Mouse (Mus musculus) right cerebral cortex, postnatal 25 days (tissue): Measurements from ENCODE around the gene B3gnt9.
"Not testable (repeated sequence)": the region's sequence is repeated elsewhere in the genome, so short reads cannot be mapped to it uniquely, and the experiment has no call there.

Experiments
- DNase-seq: peaks from one replicate; pipeline ENCODE4 v3.0.0; 2022

B3gnt9 gene

GRCm38 (mm10) chr8:105257318-105258114 lies 2.6 kb upstream of the B3gnt9 start:
- no peak for DNase-seq

- DNase-seq, result peak; percentile 89
These were observed 594 bp downstream of the B3gnt9 start for GRCm38 (mm10) chr8:105254152-105254965.

- no peak for DNase-seq
These were observed 1.2 kb downstream of the B3gnt9 start for GRCm38 (mm10) chr8:105253766-105254151.

GRCm38 (mm10) chr8:105252680-105253537 lies 2.0 kb downstream of the B3gnt9 start:
- DNase-seq, result no peak

GRCm38 (mm10) chr8:105251954-105252353 lies 3.0 kb downstream of the B3gnt9 start:
- no peak for DNase-seq

- DNase-seq, result no peak
These were observed 13.9 kb downstream of the B3gnt9 start for GRCm38 (mm10) chr8:105241016-105241415.

- DNase-seq, result no peak
These were observed 17.4 kb downstream of the B3gnt9 start for GRCm38 (mm10) chr8:105237442-105238142.

GRCm38 (mm10) chr8:105235206-105235605 lies 19.7 kb downstream of the B3gnt9 start:
- no peak for DNase-seq

GRCm38 (mm10) chr8:105233126-105233935 lies 21.6 kb downstream of the B3gnt9 start:
- DNase-seq, result no peak

GRCm38 (mm10) chr8:105232321-105232693 lies 22.6 kb downstream of the B3gnt9 start:
- DNase-seq, result not testable (repeated sequence)

GRCm38 (mm10) chr8:105231503-105232320 lies 23.2 kb downstream of the B3gnt9 start:
- DNase-seq, result no peak

GRCm38 (mm10) chr8:105225917-105226316 lies 29.0 kb downstream of the B3gnt9 start:
- no peak for DNase-seq

GRCm38 (mm10) chr8:105225272-105225593 lies 29.7 kb downstream of the B3gnt9 start:
- no peak for DNase-seq

- DNase-seq, result peak; percentile 95
These were observed 30.3 kb downstream of the B3gnt9 start, which contains the start of gene D230025D16Rik for GRCm38 (mm10) chr8:105224413-105225271. D230025D16Rik (plus strand) TSS chr8:105225145.

GRCm38 (mm10) chr8:105223850-105224249 lies 31.1 kb downstream of the B3gnt9 start:
- no peak for DNase-seq

GRCm38 (mm10) chr8:105217926-105218522 lies 36.9 kb downstream of the B3gnt9 start:
- no peak for DNase-seq

- DNase-seq, result no peak
These were observed 40.8 kb downstream of the B3gnt9 start for GRCm38 (mm10) chr8:105214104-105214503.

- DNase-seq, result no peak
These were observed 45.5 kb downstream of the B3gnt9 start for GRCm38 (mm10) chr8:105209153-105210110.
